Mouse (Mus musculus) splenic B cell, adult 2 months (primary cell): Measurements from ENCODE around the gene Gucy1b1.
A peak's percentile ranks its signal among the peaks of the same experiment; 100 is the strongest.

ENCODE experiments used
- DNase-seq: peaks from one replicate; pipeline ENCODE4 v3.0.0-alpha.2; 2011; ENCODE audit warnings: low read depth, low spot score
- H3K27me3 ChIP-seq: 2 replicates; pipeline ENCODE4 v1.6.1; 2012; ENCODE audit warnings: mild to moderate bottlenecking, low read length, moderate library complexity, mixed read lengths; ENCODE audit not compliant: control insufficient read depth, poor library complexity, insufficient read depth, severe bottlenecking
- H3K36me3 ChIP-seq: 2 replicates; pipeline ENCODE4 v1.6.1; 2012; ENCODE audit warnings: mild to moderate bottlenecking, low read length, moderate library complexity, mixed read lengths; ENCODE audit not compliant: control insufficient read depth, poor library complexity, insufficient read depth, severe bottlenecking

The Gucy1b1 gene

GRCm38 (mm10) chr3:81995988-81996387 lies 78.5 kb downstream of the Gucy1b1 start:
- Histone ChIP-seq H3K36me3 (no peaks in the 10 kb centered on the region), H3K27me3 (no peaks in the 10 kb centered on the region)
- peak; percentile 62 for DNase-seq

DNA sequence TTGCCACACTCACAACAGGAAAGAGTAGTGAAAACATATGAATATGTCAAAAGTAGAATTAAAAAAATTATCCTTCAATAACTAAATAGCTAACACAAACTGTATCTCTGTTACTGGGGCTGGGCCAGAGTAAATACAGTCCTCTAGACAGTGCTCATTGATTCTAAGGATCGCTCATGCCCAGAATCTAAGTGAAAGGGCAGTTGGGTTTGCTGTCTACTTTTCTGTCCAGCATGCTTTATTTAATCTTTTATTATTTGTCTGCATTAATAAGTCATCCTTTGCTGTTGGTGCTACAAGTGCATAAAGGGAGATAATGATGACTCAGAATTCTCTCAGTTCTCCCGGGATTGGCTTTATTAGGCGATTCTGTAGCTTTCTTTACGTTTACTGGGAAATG lies 79.1 kb downstream of the Gucy1b1 start:
- no peak for DNase-seq
- no peaks in the 10 kb centered on the region for H3K36me3 ChIP-seq

GRCm38 (mm10) chr3:81990531-81990930 lies 84.0 kb downstream of the Gucy1b1 start:
- DNase-seq = no peak
- Histone ChIP-seq H3K36me3 (no peaks in the 10 kb centered on the region), H3K27me3 (no peaks in the 10 kb centered on the region)

More for the DNA sequence above, 79.1 kb downstream of the Gucy1b1 start:
- H3K27me3 ChIP-seq = no peaks in the 10 kb centered on the region

DNA sequence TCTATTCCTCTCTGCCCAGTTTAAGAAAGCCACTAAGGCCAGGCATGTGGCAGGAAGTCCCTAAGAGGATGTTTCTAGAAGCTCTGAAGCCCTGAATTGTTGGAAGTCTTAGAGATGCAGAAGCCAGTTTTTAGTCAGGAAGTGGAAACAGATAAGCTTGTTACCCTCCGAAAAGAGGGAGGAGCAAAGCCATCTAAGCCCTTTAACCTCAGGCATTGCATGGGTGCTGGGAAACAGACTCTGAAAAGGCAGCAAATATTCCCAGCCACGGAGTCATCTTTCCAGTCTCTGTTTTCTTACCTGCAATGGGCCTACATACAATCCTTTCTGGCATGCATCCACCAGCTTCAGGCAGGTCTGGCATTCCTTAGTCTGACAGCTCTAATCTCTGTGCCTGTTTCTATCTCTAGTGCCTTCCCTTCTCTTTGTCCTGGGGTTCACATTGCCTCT lies 84.8 kb downstream of the Gucy1b1 start:
- DNase-seq = no peak
- H3K27me3 ChIP-seq = no peaks in the 10 kb centered on the region
- H3K36me3 ChIP-seq = no peaks in the 10 kb centered on the region

GRCm38 (mm10) chr3:81987628-81988027 lies 86.9 kb downstream of the Gucy1b1 start:
- Histone ChIP-seq H3K36me3 (no peaks in the 10 kb centered on the region), H3K27me3 (no peaks in the 10 kb centered on the region)
- DNase-seq = no peak

- Histone ChIP-seq H3K36me3 (no peaks in the 10 kb centered on the region), H3K27me3 (no peaks in the 10 kb centered on the region)
- no peak for DNase-seq
These were observed 88.4 kb downstream of the Gucy1b1 start for GRCm38 (mm10) chr3:81986103-81986502.

GRCm38 (mm10) chr3:81985100-81985499 lies 89.4 kb downstream of the Gucy1b1 start:
- H3K36me3 ChIP-seq = no peaks in the 10 kb centered on the region
- no peak for DNase-seq
- no peaks in the 10 kb centered on the region for H3K27me3 ChIP-seq

GRCm38 (mm10) chr3:81983120-81983895 lies 91.2 kb downstream of the Gucy1b1 start:
- H3K36me3 ChIP-seq = no peaks in the 10 kb centered on the region
- DNase-seq = no peak
- no peaks in the 10 kb centered on the region for H3K27me3 ChIP-seq
